Mouse (Mus musculus): ENCODE data around the gene Cyp4v3.

DNA sequence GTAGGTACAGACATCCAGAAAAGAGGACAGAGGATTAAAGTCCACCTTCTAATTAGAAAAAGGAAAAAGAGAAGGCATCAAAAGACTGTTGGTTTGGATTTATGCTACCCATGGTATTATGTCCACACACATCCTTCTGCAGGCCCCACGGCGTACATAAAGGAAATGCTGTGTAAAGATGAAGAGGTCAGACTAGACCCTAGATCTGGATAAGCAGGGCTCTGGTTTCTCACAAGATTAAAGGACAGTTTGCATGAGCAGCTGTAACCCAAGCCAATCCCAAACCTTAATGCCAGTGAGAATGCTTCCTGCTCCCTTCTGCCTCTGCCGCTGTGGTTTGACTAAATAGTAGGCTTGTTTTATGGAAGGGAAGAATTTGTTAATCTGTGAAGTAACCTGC, 55.6 kb downstream of the Cyp4v3 start:
- TF ChIP-seq CTCF (IDR thresholded peaks at IDR 0.05; ENCODE audit: control insufficient read depth, insufficient read depth, low read length) (no peak), POLR2A (IDR thresholded peaks at IDR 0.05; ENCODE audit: borderline replicate concordance, control insufficient read depth, low read depth, low read length) (no peak)

Data from bone marrow, adult 2 months (tissue).